In the genomic region with DNA sequence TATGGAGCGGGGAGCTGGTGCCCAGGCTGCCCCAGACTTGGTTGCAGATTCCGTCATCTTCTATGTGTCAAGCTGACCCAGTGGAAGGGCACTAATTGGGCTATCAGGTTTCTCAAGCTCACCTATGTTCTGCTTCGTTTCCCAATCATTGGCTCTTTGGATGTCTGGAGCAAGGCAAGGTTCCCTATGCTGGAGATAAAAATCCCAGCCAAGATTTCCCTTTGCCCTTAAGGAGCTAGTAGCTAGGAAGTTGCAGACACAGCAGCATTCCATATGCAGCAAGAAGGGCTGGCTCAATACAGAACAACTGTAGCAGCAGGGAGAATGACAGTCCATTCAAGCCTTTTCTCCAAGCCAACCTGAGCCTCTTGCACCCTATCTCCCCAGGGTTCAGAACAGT, we compare ENCODE assay signal across 23 mouse cellular contexts.
DNase-seq lines count a peak whose midpoint lies in the region; ATAC-seq and TF ChIP-seq lines count a peak whose summit lies in the region.
"Had no signal": no experiment of that assay in that cellular context is flagged by ENCODE, and none has a peak within 500 bp of the region (broad histone marks: within the 10 kb centered on the region; RNA-seq: fewer than 3 reads in every experiment).

No protein-coding gene starts in this region.

- 0 out of 2 replicates have a peak, but pooled peaks cover 3% of the 10 kb centered on the region for H3K27me3 ChIP-seq in heart, embryonic 15.5 days
- H3K27me3 ChIP-seq in heart, embryonic 10.5 days (ENCODE audit: insufficient read depth, poor library complexity, severe bottlenecking), result 0 out of 2 replicates have a peak, but pooled peaks cover 4% of the 10 kb centered on the region
- H3K27me3 ChIP-seq in kidney, postnatal 0 days (ENCODE audit: insufficient read depth, low read length), result no peaks in the 10 kb centered on the region
- no peaks in the 10 kb centered on the region for H3K27me3 ChIP-seq in intestine, embryonic 16.5 days (replicated peaks; ENCODE audit: control insufficient read depth, insufficient read depth, low read length)
- H3K27me3 ChIP-seq: forebrain, embryonic 15.5 days; hindbrain, embryonic 15.5 days; lung, embryonic 15.5 days; stomach, embryonic 15.5 days had no signal

- 77% methylated on average over 3 of the region's 3 CpGs for WGBS in heart, embryonic 15.5 days
- 70% methylated on average over 3 of the region's 3 CpGs for WGBS in heart, embryonic 10.5 days
- 64% methylated on average over 3 of the region's 3 CpGs for WGBS in kidney, postnatal 0 days
- WGBS in intestine, embryonic 16.5 days, result 78% methylated on average over 3 of the region's 3 CpGs

- DNase-seq in heart, embryonic 10.5 days (ENCODE audit: low spot score), result no peak
- no peak for DNase-seq in kidney, postnatal 0 days (ENCODE audit: low spot score)
- no peak for DNase-seq in kidney, adult 18-20 months
- DNase-seq in cerebellum, adult 8-10 months, result no peak
- no peak for DNase-seq in left cerebral cortex, adult 11 months (ENCODE audit: low spot score)
- DNase-seq: B cell, adult 2 months; cerebellum, adult 9-10 months; cerebellum, postnatal 36 days; gastrocnemius, postnatal 25 days; right cerebral cortex, postnatal 25 days; thymus, postnatal 14 days had no signal

- no peak for ATAC-seq in heart, embryonic 15.5 days (replicated peaks; ENCODE audit: insufficient number of reproducible peaks, insufficient read depth, low FRiP score, low read depth)
- no peak for ATAC-seq in kidney, postnatal 0 days (replicated peaks; ENCODE audit: low FRiP score, low read depth)
- ATAC-seq in intestine, embryonic 16.5 days, result peak; percentile 57; the same call in 1 of the 2 replicates
- ATAC-seq: forebrain, embryonic 15.5 days; inflammation-experienced regulatory T-cells, adult 6 months; midbrain, embryonic 16.5 days had no signal

- H3K9ac ChIP-seq in heart, embryonic 15.5 days, result no peak overlapping the region
- no peak overlapping the region for H3K9ac ChIP-seq in kidney, postnatal 0 days (ENCODE audit: low read depth, low read length)
- H3K9ac ChIP-seq in intestine, embryonic 16.5 days (ENCODE audit: low read depth, low read length), result no peak overlapping the region
- H3K9ac ChIP-seq: forebrain, embryonic 15.5 days; hindbrain, embryonic 15.5 days; liver, embryonic 14.5 days; lung, embryonic 15.5 days; stomach, embryonic 15.5 days had no signal

- H3K4me1 ChIP-seq in heart, embryonic 15.5 days (replicated peaks), result peaks cover 10% of the 10 kb centered on the region; the same call in 1 of the 2 replicates
- peaks cover 18% of the 10 kb centered on the region for H3K4me1 ChIP-seq in heart, embryonic 10.5 days
- peaks cover 23% of the 10 kb centered on the region for H3K4me1 ChIP-seq in kidney, postnatal 0 days (replicated peaks; ENCODE audit: insufficient read depth, low read length)
- no peaks in the 10 kb centered on the region for H3K4me1 ChIP-seq in intestine, embryonic 16.5 days (ENCODE audit: control insufficient read depth, insufficient read depth, low read length)
- H3K4me1 ChIP-seq: forebrain, embryonic 15.5 days; hindbrain, embryonic 15.5 days; stomach, embryonic 15.5 days had no signal

- no peak overlapping the region for H3K4me3 ChIP-seq in heart, embryonic 15.5 days
- H3K4me3 ChIP-seq in heart, embryonic 10.5 days, result no peak overlapping the region
- no peak overlapping the region for H3K4me3 ChIP-seq in kidney, postnatal 0 days (replicated peaks; ENCODE audit: low read depth, low read length)
- no peak overlapping the region for H3K4me3 ChIP-seq in intestine, embryonic 16.5 days (ENCODE audit: low read length)
- H3K4me3 ChIP-seq: forebrain, embryonic 10.5 days; forebrain, embryonic 15.5 days; hindbrain, embryonic 10.5 days; hindbrain, embryonic 15.5 days; lung, embryonic 15.5 days; stomach, embryonic 15.5 days had no signal

- TF ChIP-seq CTCF in kidney, postnatal 0 days (IDR thresholded peaks at IDR 0.05; ENCODE audit: low read depth), result no peak

- no peaks in the 10 kb centered on the region for H3K36me3 ChIP-seq in heart, embryonic 15.5 days
- no peaks in the 10 kb centered on the region for H3K36me3 ChIP-seq in heart, embryonic 10.5 days
- H3K36me3 ChIP-seq in kidney, postnatal 0 days (ENCODE audit: insufficient read depth, low read length), result no peaks in the 10 kb centered on the region
- no peaks in the 10 kb centered on the region for H3K36me3 ChIP-seq in intestine, embryonic 16.5 days (ENCODE audit: control insufficient read depth, insufficient read depth, low read length)
- H3K36me3 ChIP-seq: forebrain, embryonic 10.5 days; forebrain, embryonic 15.5 days; hindbrain, embryonic 10.5 days; hindbrain, embryonic 15.5 days; lung, embryonic 15.5 days; stomach, embryonic 15.5 days had no signal

- no peak overlapping the region for H3K27ac ChIP-seq in heart, embryonic 15.5 days
- H3K27ac ChIP-seq in heart, embryonic 10.5 days, result no peak overlapping the region
- no peak overlapping the region for H3K27ac ChIP-seq in kidney, postnatal 0 days
- H3K27ac ChIP-seq in intestine, embryonic 16.5 days (ENCODE audit: low read length), result no peak overlapping the region
- H3K27ac ChIP-seq: forebrain, embryonic 10.5 days; forebrain, embryonic 15.5 days; hindbrain, embryonic 10.5 days; hindbrain, embryonic 15.5 days; liver, embryonic 14.5 days; lung, embryonic 15.5 days; stomach, embryonic 15.5 days had no signal

- H3K4me2 ChIP-seq in heart, embryonic 15.5 days, result peak overlapping the region; percentile 55; the same call in 1 of the 2 replicates
- peak overlapping the region; percentile 19 for H3K4me2 ChIP-seq in kidney, postnatal 0 days (ENCODE audit: low read length)
- H3K4me2 ChIP-seq in intestine, embryonic 16.5 days (ENCODE audit: low read depth, low read length), result peak overlapping the region; percentile 30; the same call in 1 of the 2 replicates
- H3K4me2 ChIP-seq: forebrain, embryonic 15.5 days; hindbrain, embryonic 15.5 days; midbrain, embryonic 11.5 days had no signal

- 0 out of 2 replicates have a peak, but pooled peaks cover 3% of the 10 kb centered on the region for H3K9me3 ChIP-seq in heart, embryonic 15.5 days (replicated peaks)
- no peaks in the 10 kb centered on the region for H3K9me3 ChIP-seq in heart, embryonic 10.5 days
- H3K9me3 ChIP-seq in kidney, postnatal 0 days (replicated peaks; ENCODE audit: low read length), result no peaks in the 10 kb centered on the region
- no peaks in the 10 kb centered on the region for H3K9me3 ChIP-seq in intestine, embryonic 16.5 days (ENCODE audit: control insufficient read depth, low read length)
- H3K9me3 ChIP-seq: forebrain, embryonic 15.5 days; hindbrain, embryonic 10.5 days; hindbrain, embryonic 15.5 days; lung, embryonic 15.5 days; stomach, embryonic 15.5 days had no signal
